Mouse (Mus musculus): ENCODE measurements at regions not wholly inside any gene's neighbourhood (a gene's known extent, or its start where the extent isn't known, plus 50 kb on each side); places are given as distances from the start of the nearest gene placed in this dataset.

GRCm38 (mm10) chr13:26387861-26388621 lies 381.9 kb downstream of the Hdgfl1 start:
- TF ChIP-seq MAFK (IDR thresholded peaks at IDR 0.05; ENCODE audit: insufficient read depth, low read depth, low read length) (no peak), HCFC1 (IDR thresholded peaks at IDR 0.05; ENCODE audit: borderline replicate concordance, insufficient read depth, low read length) (no peak)
